Mouse (Mus musculus) adrenal gland, adult 2 months (tissue): ENCODE data around the gene Zfp94. TPM values are rescaled to one million over a fixed set of nuclear protein-coding genes. Genes with fewer than 3 reads are reported as not detected.

Experiments used
- DNase-seq: peaks from one replicate; pipeline ENCODE4 v3.0.0; 2021
- long read RNA-seq: library from polyadenylated mRNA; stranded (forward); transcript quantifications from one replicate; pipeline ENCODE4 v2.0.0, GENCODE M21; 2021
- polyA plus RNA-seq: library from polyadenylated mRNA; depleted of rRNA; stranded (reverse); fragments of >200 nt; gene quantifications from 2 replicates; pipeline ENCODE4 v1.2.3, GENCODE M21; 2012; rRNA removed
- total RNA-seq, 2 experiments: library from RNA; stranded (reverse); gene quantifications; 2 replicates each; pipeline ENCODE4 v1.2.3; 2021

Zfp94 gene
- 1 to 10 TPM; 3.1 to 5.5 TPM for total RNA-seq
- 4.3 and 4.6 TPM in 2 replicates for polyA plus RNA-seq
- long read RNA-seq, partial matches to known transcripts = 0 of 6 reads
- long read RNA-seq, other reads (novel, unspliced or antisense) = 4 of 6 reads

DNA sequence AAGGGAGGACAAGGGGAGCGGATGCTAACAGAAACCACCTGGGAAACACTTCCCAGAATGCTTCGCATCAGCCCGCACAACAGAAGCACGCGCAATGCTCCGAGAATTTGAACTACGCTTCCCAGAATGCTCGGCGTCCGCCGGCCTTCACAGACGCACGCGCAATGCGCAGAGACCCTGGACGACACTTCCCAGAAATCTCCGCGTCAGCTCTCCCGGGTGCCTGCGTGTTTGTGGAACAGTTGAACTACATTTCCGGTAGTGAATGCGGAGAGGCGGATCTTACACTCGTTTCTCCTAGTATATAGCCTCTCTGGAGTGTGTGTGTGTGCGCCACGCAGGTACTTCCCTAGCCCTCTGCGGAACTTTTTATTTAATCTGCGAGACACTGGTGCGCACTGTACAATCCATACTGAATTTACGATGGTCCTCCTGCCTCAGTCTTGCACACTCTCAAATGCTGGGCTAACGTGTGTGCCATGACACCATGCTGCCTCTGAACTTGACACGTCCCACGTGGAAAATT is at the start of gene Zfp94:
Gene Zfp94, minus strand, starts transcription at position 100 of the 526 bp plus-strand sequence.
- DNase-seq = peak; percentile 97

- DNase-seq = peak; percentile 42
These were observed 49.0 kb upstream of the Zfp94 start for GRCm38 (mm10) chr7:24365258-24366014.

DNA sequence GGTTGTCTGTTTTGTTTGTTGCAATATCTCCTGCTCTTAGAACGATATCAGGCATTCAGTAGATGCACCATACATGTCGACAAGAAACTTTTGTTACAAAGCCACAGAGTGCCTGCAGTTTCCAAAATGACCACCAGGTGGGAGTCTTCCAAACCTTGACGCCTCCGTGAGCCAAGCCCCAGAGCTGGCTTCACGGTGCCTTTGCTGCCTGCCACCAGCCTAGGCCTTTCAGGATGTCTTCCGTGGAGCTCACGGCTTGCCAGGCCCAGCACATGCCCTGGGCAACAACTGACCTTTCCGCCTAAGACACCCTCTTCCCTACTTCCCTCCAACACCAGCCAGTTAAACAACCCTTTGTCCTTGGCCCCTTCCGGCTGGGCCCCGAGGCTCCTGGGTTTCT is 48.4 kb upstream of the Zfp94 start:
- peak; percentile 80 for DNase-seq

GRCm38 (mm10) chr7:24363228-24363627 is 46.8 kb upstream of the Zfp94 start:
- peak; percentile 21 for DNase-seq

GRCm38 (mm10) chr7:24361001-24361400 is 44.5 kb upstream of the Zfp94 start:
- no peak for DNase-seq

DNA sequence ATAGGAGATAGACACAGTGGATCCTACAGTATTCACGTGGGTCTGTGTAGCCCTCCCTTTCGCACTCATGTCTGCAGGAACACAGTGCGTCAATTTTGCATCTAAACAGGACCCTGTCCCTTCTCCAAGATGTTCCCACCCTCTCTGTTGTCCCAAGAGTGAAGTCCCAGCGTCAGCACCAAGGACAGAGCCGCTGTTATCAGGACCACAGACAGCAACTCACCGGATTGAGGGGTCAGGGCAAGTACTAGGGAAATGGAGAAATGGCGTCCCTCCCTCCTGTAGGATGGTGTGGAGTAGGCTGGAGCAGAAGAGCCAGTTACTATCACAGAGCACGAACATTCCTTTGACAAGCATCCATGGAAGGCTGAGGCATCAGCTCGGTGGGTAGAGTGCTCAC is 42.8 kb upstream of the Zfp94 start:
- DNase-seq = peak; percentile 24

DNA sequence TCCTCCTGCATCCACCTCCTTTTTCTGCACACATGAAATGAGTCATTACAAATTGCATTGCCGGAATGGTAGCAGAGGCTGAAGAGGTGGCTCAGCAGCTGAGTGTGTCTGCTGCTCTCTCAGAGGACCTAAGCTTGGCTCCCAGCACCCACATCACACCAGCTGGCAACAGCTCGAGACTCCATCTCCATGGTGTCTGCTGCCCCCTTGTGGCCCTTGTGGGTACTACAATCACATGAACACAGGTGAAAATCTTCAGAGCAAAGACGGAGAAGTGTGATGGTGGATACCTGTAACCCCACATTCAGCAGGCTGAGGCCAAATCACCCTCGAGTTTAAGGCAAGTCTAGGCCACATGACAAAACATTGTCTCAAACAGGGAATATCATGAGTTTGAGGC is 41.4 kb upstream of the Zfp94 start:
- DNase-seq = no peak

DNA sequence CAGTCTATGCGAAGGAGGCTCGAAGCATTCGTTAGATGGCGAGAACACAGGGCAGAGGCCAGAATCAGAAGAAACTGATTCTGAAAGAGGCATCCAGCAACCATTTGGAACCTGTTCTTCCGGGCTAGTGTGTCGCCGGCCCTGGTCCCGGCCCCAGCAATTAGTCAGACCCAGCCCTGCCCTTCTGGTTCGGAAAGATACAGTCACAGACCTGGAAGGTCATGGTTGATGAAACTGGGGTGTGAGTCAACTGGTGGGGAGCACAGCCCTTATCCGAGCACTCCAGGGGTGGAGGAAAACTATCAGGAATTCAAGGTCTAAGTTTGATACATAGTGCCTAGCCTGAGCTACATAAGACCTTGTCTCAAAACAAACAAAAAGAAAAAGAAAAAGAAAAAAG is 39.6 kb upstream of the Zfp94 start:
- peak; percentile 85 for DNase-seq

- DNase-seq = no peak
These were observed 39.2 kb upstream of the Zfp94 start for GRCm38 (mm10) chr7:24355646-24356045.

DNA sequence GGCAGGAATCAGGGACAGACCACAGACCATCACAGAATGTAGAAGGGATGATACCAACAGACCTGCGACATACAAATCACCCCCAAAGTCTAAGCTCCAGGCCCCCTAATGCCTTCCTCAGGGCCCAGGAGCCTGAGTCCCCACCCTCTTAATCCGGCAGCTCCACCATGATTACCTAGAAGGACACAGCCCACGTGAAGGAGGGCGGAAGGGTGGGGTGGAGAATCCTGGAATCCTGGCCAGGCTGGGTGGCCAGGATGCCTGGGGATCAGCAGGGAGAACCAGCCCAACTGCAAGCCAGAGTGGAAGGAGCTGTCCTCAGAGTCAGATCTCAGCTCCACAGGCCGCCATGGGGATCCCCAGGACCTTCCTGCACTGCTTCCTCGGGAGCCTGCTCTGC is 32.4 kb upstream of the Zfp94 start, which contains the start of gene Lypd5:
Gene Lypd5, plus strand, starts transcription at position 301 of the 400 bp plus-strand sequence.
- DNase-seq = no peak

GRCm38 (mm10) chr7:24346444-24346843 is 30.0 kb upstream of the Zfp94 start:
- no peak for DNase-seq

- DNase-seq = no peak
These were observed 27.3 kb upstream of the Zfp94 start for GRCm38 (mm10) chr7:24343701-24344272.

- DNase-seq = no peak
These were observed 21.8 kb upstream of the Zfp94 start for GRCm38 (mm10) chr7:24338241-24338640.

- peak; percentile 60 for DNase-seq
These were observed 19.3 kb upstream of the Zfp94 start for GRCm38 (mm10) chr7:24335699-24336309.

GRCm38 (mm10) chr7:24333304-24333986 is 17.0 kb upstream of the Zfp94 start, which contains the start of gene Tescl:
TSS of gene Tescl (minus strand) at chr7:24333936.
- no peak for DNase-seq

- DNase-seq = no peak
These were observed 11.0 kb upstream of the Zfp94 start for GRCm38 (mm10) chr7:24327281-24327975.

GRCm38 (mm10) chr7:24326273-24327135 is 10.0 kb upstream of the Zfp94 start:
- no peak for DNase-seq

- DNase-seq = no peak
These were observed 9.2 kb upstream of the Zfp94 start for GRCm38 (mm10) chr7:24325675-24326128.

GRCm38 (mm10) chr7:24325197-24325596 is 8.7 kb upstream of the Zfp94 start:
- DNase-seq = peak; percentile 8

GRCm38 (mm10) chr7:24322593-24322992 is 6.1 kb upstream of the Zfp94 start:
- no peak for DNase-seq
